Mouse (Mus musculus) stomach, embryonic 14.5 days (tissue): Measurements from ENCODE around the gene Tcf7l2. TPM values are rescaled to one million over a fixed set of nuclear protein-coding genes. Genes with fewer than 3 reads are reported as not detected.

Source experiments
- ATAC-seq: fragments of 200-750 bp; cut with Nextera tagmentation; 2 replicates; pipeline ENCODE4 v1.8.0; 2017; ENCODE audit warnings: low read depth, moderate TSS enrichment; ENCODE audit not compliant: insufficient number of reproducible peaks, insufficient read depth, low FRiP score
- H3K27ac ChIP-seq: fragments of 300-500 bp; sonication (generic); 2 replicates; pipeline ENCODE4 v1.5.1; 2014; ENCODE audit warnings: mild to moderate bottlenecking, low read length, moderate library complexity, mixed read lengths
- H3K27me3 ChIP-seq: fragments of 300-500 bp; sonication (generic); 2 replicates; pipeline ENCODE4 v1.6.1; 2014; ENCODE audit warnings: low read length, control low read depth, mixed read lengths; ENCODE audit not compliant: control insufficient read depth, insufficient read depth
- H3K36me3 ChIP-seq: fragments of 300-500 bp; sonication (generic); 2 replicates; pipeline ENCODE4 v1.6.1; 2014; ENCODE audit warnings: mild to moderate bottlenecking, control low read depth, low read length, moderate library complexity, mixed read lengths; ENCODE audit not compliant: control insufficient read depth, insufficient read depth
- H3K4me1 ChIP-seq: fragments of 300-500 bp; sonication (generic); 2 replicates; pipeline ENCODE4 v1.6.1; 2014; ENCODE audit warnings: low read length, control low read depth, mixed read lengths; ENCODE audit not compliant: control insufficient read depth, insufficient read depth
- H3K4me2 ChIP-seq: fragments of 300-500 bp; sonication (generic); replicated peaks from 2 replicates; pipeline ENCODE4 v1.6.1; 2014; ENCODE audit warnings: low read depth, low read length, control low read depth
- H3K4me3 ChIP-seq: fragments of 300-500 bp; sonication (generic); 2 replicates; pipeline ENCODE4 v1.5.1; 2014; ENCODE audit warnings: low read depth, low read length, control low read depth
- H3K9ac ChIP-seq: fragments of 300-500 bp; sonication (generic); replicated peaks from 2 replicates; pipeline ENCODE4 v1.6.1; 2014; ENCODE audit warnings: low read depth, mild to moderate bottlenecking, control low read depth, low read length, moderate library complexity, mixed read lengths
- H3K9me3 ChIP-seq: fragments of 300-500 bp; sonication (generic); 2 replicates; pipeline ENCODE4 v1.6.1; 2016; ENCODE audit warnings: low read depth, low read length, control low read depth; ENCODE audit not compliant: control insufficient read depth
- WGBS: fragments of 180-500 bp; shearing (Covaris S2); extraction: QIAGEN DNeasy Blood & Tissue Kit; methylation state at CpG from one replicate; pipeline ENCODE4 v1.1.7; 2014; 5-methylcytosine and 5-hydroxymethylcytosine counted together
- polyA plus RNA-seq: library from polyadenylated mRNA; unstranded; fragments of >200 nt; fragmentation: Nextera tagmentation; extraction: Ambion mirVana; gene quantifications from 2 replicates; pipeline ENCODE4 v1.2.1, GENCODE M21; 2014

Tcf7l2 gene
- polyA plus RNA-seq, 1 experiment from 2014 or later, result 151 TPM

DNA sequence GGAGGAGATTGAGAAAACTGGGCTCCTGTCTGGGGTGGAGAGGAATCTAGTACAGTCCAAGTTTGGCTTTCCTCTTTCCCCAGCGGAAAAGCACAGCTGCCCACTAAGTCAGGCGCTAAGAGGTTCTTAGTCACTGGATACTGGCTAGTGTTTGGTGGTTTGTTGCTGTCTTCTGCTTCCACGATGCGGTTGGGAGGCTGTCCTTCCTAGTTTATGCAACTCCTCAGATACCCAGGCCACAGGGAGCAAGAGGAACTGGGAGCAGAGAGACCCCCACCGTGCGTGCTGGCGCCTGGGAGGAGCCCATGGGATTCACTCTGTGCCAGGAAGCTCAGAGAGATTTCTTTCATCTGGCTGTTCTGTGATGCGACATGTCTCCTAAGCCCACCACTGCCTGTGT, 40.1 kb downstream of the Tcf7l2 start:
- Histone ChIP-seq H3K27ac (no peak overlapping the region), H3K9me3 (no peaks in the 10 kb centered on the region), H3K4me1 (peaks cover 7% of the 10 kb centered on the region; the same call in 1 of the 2 replicates), H3K27me3 (no peaks in the 10 kb centered on the region), H3K36me3 (no peaks in the 10 kb centered on the region; the same call in none of the 2 replicates), H3K4me3 (no peak overlapping the region), H3K9ac (no peak overlapping the region), H3K4me2 (no peak overlapping the region)
- no peak for ATAC-seq
- 62% methylated on average over 8 of the region's 8 CpGs for WGBS

DNA sequence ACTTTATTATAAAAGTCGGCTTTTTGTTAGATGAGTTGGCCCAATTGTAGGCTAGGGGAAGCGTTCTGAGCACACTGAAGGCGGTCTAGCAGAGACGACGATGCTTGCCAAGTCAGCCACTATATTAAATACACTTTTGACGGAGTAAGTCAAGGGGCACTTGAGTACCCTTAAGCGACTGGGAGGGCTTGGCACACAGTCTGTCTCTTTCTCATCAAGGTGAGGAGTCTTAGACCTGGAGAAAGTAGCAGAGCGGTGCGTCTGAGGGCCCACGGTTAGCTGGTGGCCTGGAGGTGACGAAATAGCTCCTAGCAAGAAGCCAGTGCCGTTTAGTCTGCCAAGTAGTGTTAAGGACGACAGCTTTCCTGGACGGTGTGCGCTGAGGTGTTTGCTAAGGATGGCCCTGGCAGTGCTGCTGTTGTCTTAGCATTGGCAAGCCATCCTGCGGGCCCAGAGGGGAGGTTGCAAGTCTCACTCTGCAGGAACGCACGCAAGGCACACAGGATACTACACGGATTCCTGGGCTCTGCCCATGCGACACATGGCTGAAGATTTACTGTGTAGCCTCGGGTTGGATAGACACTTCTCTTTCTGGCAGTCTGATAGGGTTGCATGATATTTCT, 43.3 kb downstream of the Tcf7l2 start:
- Histone ChIP-seq H3K4me3 (no peak overlapping the region), H3K9me3 (no peaks in the 10 kb centered on the region), H3K4me1 (peaks cover 6% of the 10 kb centered on the region; the same call in 1 of the 2 replicates), H3K36me3 (no peaks in the 10 kb centered on the region; the same call in none of the 2 replicates), H3K27me3 (no peaks in the 10 kb centered on the region), H3K4me2 (no peak overlapping the region), H3K27ac (no peak overlapping the region), H3K9ac (no peak overlapping the region)
- 80% methylated on average over 21 of the region's 21 CpGs for WGBS
- ATAC-seq, result no peak

DNA sequence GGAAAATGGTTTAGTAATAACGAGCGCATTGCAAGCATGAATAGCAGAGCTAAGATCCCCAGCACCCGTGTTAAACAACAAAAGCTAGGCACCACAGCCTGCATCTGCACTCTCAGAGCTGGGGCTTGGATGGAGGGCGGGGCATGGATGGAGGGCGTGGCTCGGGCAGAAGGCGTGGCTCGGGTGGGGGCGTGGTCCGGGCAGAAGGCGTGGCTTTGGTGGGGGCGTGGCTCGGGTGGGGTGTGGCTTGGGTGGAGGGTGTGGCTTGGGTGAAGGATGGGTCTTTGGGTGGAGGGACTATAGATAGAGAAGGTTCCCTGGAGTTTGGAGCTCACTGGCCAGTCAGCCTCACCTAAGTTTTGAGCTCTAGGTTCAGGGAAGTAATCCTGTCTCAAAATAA, 45.8 kb downstream of the Tcf7l2 start:
- no peak for ATAC-seq
- H3K4me1 ChIP-seq, result peaks cover 22% of the 10 kb centered on the region; the same call in 1 of the 2 replicates
- H3K36me3 ChIP-seq, result peaks cover 2% of the 10 kb centered on the region

DNA sequence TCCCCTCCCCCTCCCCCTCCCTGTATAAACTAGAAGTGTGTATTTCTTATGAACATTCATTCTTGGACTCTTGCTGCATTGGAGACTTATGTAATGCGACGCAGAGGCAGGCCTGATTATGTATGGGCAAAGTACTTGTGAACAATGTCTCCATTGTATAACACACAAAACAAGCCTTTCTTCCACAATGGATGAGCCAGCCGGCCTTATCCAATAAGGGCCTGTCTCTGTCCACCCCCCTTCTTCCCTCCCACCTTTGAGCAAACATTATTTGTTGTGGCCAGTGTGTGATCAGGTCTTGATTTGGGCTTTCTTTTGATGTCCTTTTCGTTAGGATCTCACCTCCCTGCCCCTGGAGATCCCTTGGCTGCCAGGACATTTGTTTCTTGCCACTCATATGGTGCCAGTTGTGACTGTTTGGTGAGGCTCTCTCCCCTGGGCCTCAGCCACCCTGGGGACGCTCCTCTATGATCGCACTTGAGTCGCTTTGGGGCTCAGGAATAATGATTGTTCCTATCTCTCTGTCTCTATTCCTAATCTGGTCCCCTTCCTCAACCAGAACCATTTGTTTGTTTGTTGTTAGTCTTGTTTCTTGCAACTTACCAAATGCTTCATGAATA, 46.8 kb downstream of the Tcf7l2 start:
- ATAC-seq, result peak; percentile 42; the same call in 1 of the 2 replicates
- peaks cover 22% of the 10 kb centered on the region; the same call in 1 of the 2 replicates for H3K4me1 ChIP-seq
- 56% methylated on average over 7 of the region's 7 CpGs for WGBS

More for the DNA sequence above, 45.8 kb downstream of the Tcf7l2 start:
- H3K27me3 ChIP-seq, result no peaks in the 10 kb centered on the region
- no peak overlapping the region for H3K4me3 ChIP-seq
- H3K4me2 ChIP-seq, result no peak overlapping the region
- H3K9ac ChIP-seq, result no peak overlapping the region
- H3K9me3 ChIP-seq, result no peaks in the 10 kb centered on the region
- no peak overlapping the region for H3K27ac ChIP-seq
- WGBS, result 76% methylated on average over 13 of the region's 13 CpGs

DNA sequence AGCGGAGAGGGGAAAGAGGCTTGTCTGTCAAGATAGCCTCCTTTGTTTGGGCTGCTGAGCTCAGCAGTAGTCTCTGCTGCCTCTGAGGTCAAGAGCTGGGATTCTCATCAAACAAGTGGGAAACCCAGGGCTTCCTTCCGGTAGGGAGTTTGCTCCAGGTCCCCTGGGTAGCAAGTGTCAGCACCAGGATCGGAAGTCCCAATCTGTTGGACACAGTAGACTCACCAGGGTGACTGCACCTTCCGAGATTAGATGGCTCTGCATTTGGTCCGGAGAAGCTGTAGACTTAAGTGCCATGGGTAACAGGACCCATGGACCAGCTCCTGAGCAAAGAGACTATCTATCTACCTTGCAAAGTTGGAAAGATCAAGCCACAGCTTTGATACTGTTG, 47.3 kb downstream of the Tcf7l2 start:
- Histone ChIP-seq H3K4me2 (no peak overlapping the region), H3K4me1 (peaks cover 22% of the 10 kb centered on the region; the same call in 1 of the 2 replicates), H3K27me3 (no peaks in the 10 kb centered on the region), H3K9me3 (no peaks in the 10 kb centered on the region), H3K36me3 (peaks cover 6% of the 10 kb centered on the region), H3K9ac (no peak overlapping the region), H3K4me3 (no peak overlapping the region), H3K27ac (no peak overlapping the region)
- 62% methylated on average over 5 of the region's 5 CpGs for WGBS
- ATAC-seq, result no peak

More for the DNA sequence above, 46.8 kb downstream of the Tcf7l2 start:
- Histone ChIP-seq H3K9ac (no peak overlapping the region), H3K27ac (no peak overlapping the region), H3K4me2 (no peak overlapping the region), H3K4me3 (no peak overlapping the region), H3K27me3 (no peaks in the 10 kb centered on the region), H3K9me3 (no peaks in the 10 kb centered on the region), H3K36me3 (peaks cover 2% of the 10 kb centered on the region)

DNA sequence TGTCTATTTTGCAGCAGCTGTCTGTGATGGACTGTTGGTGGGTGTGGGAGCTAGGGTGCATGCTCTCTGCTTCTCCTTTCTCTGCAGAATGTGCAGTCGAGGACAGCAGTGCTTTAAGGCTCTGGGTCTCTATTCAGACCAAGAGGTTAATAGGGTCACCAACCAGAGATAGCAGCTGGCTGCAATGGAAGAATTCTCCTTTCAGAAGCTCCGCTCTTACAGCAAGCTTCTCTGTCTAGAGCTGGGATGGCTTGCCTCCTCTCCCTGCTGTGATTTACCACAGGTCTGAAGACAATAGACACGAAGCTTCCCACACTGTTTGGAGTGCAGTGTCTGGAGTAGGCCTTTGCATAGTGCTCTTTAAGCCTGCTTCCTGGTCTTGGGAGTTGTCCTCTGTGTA, 48.2 kb downstream of the Tcf7l2 start:
- WGBS, result 40% methylated on average over 3 of the region's 3 CpGs
- ATAC-seq, result no peak
- no peak overlapping the region for H3K4me3 ChIP-seq
- H3K4me2 ChIP-seq, result no peak overlapping the region
- peaks cover 22% of the 10 kb centered on the region; the same call in 1 of the 2 replicates for H3K4me1 ChIP-seq
- peaks cover 6% of the 10 kb centered on the region for H3K36me3 ChIP-seq
- no peak overlapping the region for H3K9ac ChIP-seq
- no peak overlapping the region for H3K27ac ChIP-seq
- no peaks in the 10 kb centered on the region for H3K9me3 ChIP-seq
- H3K27me3 ChIP-seq, result no peaks in the 10 kb centered on the region

DNA sequence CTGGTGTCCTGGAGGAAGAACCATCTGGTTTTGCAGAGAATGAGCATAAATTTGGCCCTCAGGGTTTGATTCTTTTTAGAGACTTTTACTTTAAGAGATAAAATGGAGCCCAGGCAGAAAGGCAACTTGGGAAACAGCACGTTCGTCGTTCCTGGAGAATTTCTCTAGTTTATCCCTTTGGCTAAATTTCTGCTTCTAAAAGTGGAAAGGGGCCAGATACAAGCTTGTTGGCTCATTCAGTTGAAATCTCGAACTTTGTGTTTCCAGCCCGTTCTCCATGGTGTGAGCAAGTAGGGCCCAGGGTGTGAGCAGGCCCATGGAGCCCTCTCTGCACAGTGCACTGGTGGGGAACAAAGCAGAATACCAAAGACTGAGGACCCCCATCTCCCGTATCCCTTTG, 49.7 kb downstream of the Tcf7l2 start:
- Histone ChIP-seq H3K4me3 (no peak overlapping the region), H3K4me2 (no peak overlapping the region), H3K4me1 (peaks cover 22% of the 10 kb centered on the region; the same call in 1 of the 2 replicates), H3K27me3 (no peaks in the 10 kb centered on the region), H3K36me3 (peaks cover 6% of the 10 kb centered on the region), H3K9me3 (no peaks in the 10 kb centered on the region), H3K27ac (peak overlapping the region; percentile 16; the same call in 1 of the 2 replicates), H3K9ac (no peak overlapping the region)
- 70% methylated on average over 6 of the region's 6 CpGs for WGBS
- no peak for ATAC-seq

DNA sequence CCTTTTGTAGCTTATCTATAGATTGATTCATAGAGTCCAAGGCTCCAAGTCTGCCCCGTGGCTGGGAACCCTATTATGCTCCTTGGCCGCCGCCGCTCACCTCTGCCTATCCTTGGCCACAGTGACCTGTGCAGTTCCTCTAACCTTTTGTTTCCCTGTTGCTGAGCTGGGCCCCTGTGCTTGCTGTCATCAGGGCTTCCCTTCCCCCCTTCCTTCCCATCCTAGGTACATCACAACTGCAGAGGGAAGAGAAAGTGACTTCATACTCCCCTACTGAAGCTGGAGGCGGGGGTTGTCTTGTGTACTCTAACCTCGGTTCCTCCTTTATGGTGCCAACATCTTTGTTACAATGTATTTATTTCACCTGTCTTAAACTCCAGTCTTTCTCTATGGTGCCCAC, 50.3 kb downstream of the Tcf7l2 start:
- peaks cover 6% of the 10 kb centered on the region for H3K36me3 ChIP-seq
- H3K27ac ChIP-seq, result no peak overlapping the region
- no peaks in the 10 kb centered on the region for H3K9me3 ChIP-seq
- 78% methylated on average over 6 of the region's 6 CpGs for WGBS
- H3K27me3 ChIP-seq, result no peaks in the 10 kb centered on the region
- no peak for ATAC-seq
- no peak overlapping the region for H3K4me2 ChIP-seq
- H3K4me3 ChIP-seq, result no peak overlapping the region
- H3K4me1 ChIP-seq, result peaks cover 23% of the 10 kb centered on the region
- H3K9ac ChIP-seq, result no peak overlapping the region
